Mouse (Mus musculus): ENCODE data around the gene Skida1.

Skida1 gene

GRCm38 (mm10) chr2:18015581-18015980 is 33.3 kb downstream of the Skida1 start:
- no peak for DNase-seq (ENCODE audit: low read depth)

DNA sequence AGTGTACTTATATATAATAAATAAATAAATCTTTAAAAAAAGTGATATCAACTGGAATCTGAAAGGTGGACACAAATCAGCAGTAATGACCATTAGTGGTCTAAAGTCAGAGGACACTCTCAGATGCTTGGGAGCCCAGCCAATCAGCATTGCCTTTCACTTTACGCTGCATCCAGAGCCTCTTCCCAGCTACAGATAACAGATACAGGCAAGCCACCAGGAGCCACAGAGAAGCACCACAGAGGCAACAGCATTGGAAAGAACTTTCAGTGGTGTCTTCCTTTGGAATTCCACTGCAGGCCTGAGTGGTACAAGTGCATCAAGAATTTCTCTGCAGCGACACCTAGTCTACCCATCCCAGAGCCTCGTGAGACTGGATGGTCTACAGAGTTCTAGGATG is 36.0 kb downstream of the Skida1 start:
- DNase-seq (ENCODE audit: low read depth) = no peak

- DNase-seq (ENCODE audit: low read depth) = no peak
Measured at GRCm38 (mm10) chr2:18011226-18011625, 37.6 kb downstream of the Skida1 start.

DNA sequence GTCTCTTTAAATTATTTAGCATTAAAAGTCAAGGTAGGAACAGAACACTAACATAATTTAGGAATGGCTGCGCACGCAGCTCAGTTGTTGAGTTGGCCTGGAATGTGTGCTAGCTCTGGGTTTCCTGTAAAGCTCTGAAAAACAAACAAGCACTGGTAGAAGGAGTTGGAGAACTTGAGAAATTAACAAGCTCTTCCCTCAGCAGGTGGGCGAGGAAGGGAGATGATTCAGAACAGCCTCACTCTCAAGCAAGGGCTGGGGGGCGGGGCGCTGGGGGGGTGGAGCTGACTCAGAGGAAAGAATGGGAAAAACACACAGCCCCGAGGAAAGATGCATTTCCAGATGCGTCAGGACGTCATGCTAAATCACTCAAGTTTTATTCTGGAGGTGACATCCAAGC is 43.7 kb downstream of the Skida1 start:
- DNase-seq (ENCODE audit: low read depth) = no peak

DNA sequence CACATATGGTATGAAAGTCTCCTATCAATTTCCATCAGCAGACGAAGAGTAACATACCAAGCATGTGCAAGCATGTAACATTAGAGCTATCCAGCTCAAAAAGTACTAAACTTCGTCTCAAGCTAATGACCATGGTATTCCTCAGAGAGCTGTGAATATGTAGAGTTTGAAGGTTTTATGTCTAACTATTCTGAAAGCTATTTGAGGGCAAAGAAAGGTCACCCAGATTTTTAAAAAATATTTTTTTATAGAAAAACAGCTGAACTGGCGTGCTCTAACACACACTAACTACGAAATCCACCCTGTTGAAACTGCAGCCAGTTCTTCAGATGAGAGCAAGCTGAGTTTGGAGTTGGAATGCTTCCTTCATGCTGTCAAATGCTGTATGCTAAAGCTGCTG is 44.6 kb downstream of the Skida1 start:
- DNase-seq (ENCODE audit: low read depth) = no peak

DNA sequence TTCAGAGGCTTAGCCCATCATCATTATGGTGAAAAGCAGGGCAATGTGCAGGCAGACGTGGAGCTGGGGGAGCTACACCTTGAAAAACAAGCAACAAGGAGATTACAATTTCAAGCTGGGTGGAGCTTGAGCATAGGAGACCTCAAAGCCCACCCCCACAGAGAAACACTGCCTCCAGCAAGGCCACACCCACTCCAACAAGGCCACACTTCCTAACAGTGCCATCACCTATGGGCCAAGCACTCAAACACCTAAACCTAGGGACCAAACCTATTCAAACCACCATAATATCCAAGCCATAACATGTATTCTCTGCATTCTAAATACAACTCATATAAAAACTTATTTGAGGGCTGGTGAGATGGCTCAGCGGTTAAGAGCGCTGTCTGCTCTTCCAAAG is 46.5 kb downstream of the Skida1 start:
- DNase-seq (ENCODE audit: low read depth) = no peak

GRCm38 (mm10) chr2:17996858-17997257 is 52.0 kb downstream of the Skida1 start, which contains the start of gene H2al2a:
Gene H2al2a (minus strand): TSS chr2:17996958.
- no peak for DNase-seq (ENCODE audit: low read depth)

All from fibroblast of lung, adult 2 months (primary cell).